Comparison of ENCODE assay signal across 8 mouse cellular contexts in genomic region chr9:30844079-30844563, GRCm38 (mm10).
DNase-seq lines count a peak whose midpoint lies in the region; ATAC-seq and TF ChIP-seq lines count a peak whose summit lies in the region.
"Had no signal": no experiment of that assay in that cellular context is flagged by ENCODE, and none has a peak within 500 bp of the region (broad histone marks: within the 10 kb centered on the region; RNA-seq: fewer than 3 reads in every experiment).

No protein-coding gene starts in this region.

- H3K27ac ChIP-seq in liver, adult 2 months (replicated peaks; ENCODE audit: insufficient read depth, low read depth, low read length): no peak overlapping the region
- no peak overlapping the region for H3K27ac ChIP-seq in liver, embryonic 12.5 days
- H3K27ac ChIP-seq in embryonic facial prominence, embryonic 10.5 days (replicated peaks): 0 out of 2 replicates have a peak overlapping the region, but pooled peaks have one; percentile 19
- H3K27ac ChIP-seq: macrophage had no signal

- TF ChIP-seq CTCF in liver, adult 2 months (IDR thresholded peaks at IDR 0.05; ENCODE audit: low read depth, low read length): no peak

- H3K9me3 ChIP-seq in liver, embryonic 12.5 days (replicated peaks): no peaks in the 10 kb centered on the region
- no peaks in the 10 kb centered on the region for H3K9me3 ChIP-seq in embryonic facial prominence, embryonic 10.5 days

- no peaks in the 10 kb centered on the region for H3K36me3 ChIP-seq in liver, adult 2 months (ENCODE audit: control insufficient read depth, insufficient read depth, low read length)
- no peaks in the 10 kb centered on the region for H3K36me3 ChIP-seq in liver, embryonic 12.5 days
- H3K36me3 ChIP-seq in embryonic facial prominence, embryonic 10.5 days (replicated peaks): no peaks in the 10 kb centered on the region

- H3K4me1 ChIP-seq in liver, adult 2 months (ENCODE audit: control insufficient read depth, insufficient read depth, low read length): peaks cover 3% of the 10 kb centered on the region; the same call in 1 of the 2 replicates
- no peaks in the 10 kb centered on the region for H3K4me1 ChIP-seq in liver, embryonic 12.5 days
- peaks cover 14% of the 10 kb centered on the region for H3K4me1 ChIP-seq in embryonic facial prominence, embryonic 10.5 days

- ATAC-seq in liver, embryonic 12.5 days: no peak
- no peak for ATAC-seq in erythroblast, adult 5-6 weeks (replicated peaks; ENCODE audit: low FRiP score, poor library complexity, severe bottlenecking)

- TF ChIP-seq POLR2A in liver, adult 2 months (IDR thresholded peaks at IDR 0.05; ENCODE audit: extremely low read depth, insufficient read depth, low read length): no peak

- no peaks in the 10 kb centered on the region for H3K27me3 ChIP-seq in liver, adult 2 months (ENCODE audit: control insufficient read depth, insufficient read depth, low read length)
- no peaks in the 10 kb centered on the region for H3K27me3 ChIP-seq in liver, embryonic 12.5 days (replicated peaks)
- H3K27me3 ChIP-seq in embryonic facial prominence, embryonic 10.5 days (replicated peaks; ENCODE audit: low read depth, poor library complexity, severe bottlenecking): no peaks in the 10 kb centered on the region

- H3K79me2 ChIP-seq in liver, adult 2 months (ENCODE audit: control insufficient read depth, insufficient read depth, low read length): no peaks in the 10 kb centered on the region

- H3K4me2 ChIP-seq in liver, embryonic 12.5 days: no peak overlapping the region

- H3K4me3 ChIP-seq in liver, adult 2 months (ENCODE audit: insufficient read depth, low read depth, low read length): no peak overlapping the region
- no peak overlapping the region for H3K4me3 ChIP-seq in liver, embryonic 12.5 days
- H3K4me3 ChIP-seq in embryonic facial prominence, embryonic 10.5 days: no peak overlapping the region

- H3K9ac ChIP-seq in liver, adult 2 months (ENCODE audit: low read depth, low read length): no peak overlapping the region
- H3K9ac ChIP-seq in liver, embryonic 12.5 days: no peak overlapping the region

- DNase-seq in liver, adult 2 months (ENCODE audit: extremely low read depth, low read depth, low spot score): peak; percentile 75
- peak; percentile 25 for DNase-seq in embryonic facial prominence, embryonic 10.5 days (ENCODE audit: low spot score)
- DNase-seq in heart, adult 9 months (ENCODE audit: low spot score in 2 of 2): peak; percentile 87 to 92
- peak; percentile 64 for DNase-seq in lung, postnatal 14 days
- DNase-seq in spleen, adult 18-20 months: no peak

- 14% methylated on average over 8 of the region's 8 CpGs for WGBS in liver, adult 2 months
- 60% methylated on average over 8 of the region's 8 CpGs for WGBS in liver, embryonic 12.5 days (ENCODE audit: insufficient replicate concordance)
- WGBS in embryonic facial prominence, embryonic 10.5 days: 77% methylated on average over 8 of the region's 8 CpGs

Comparison
In these comparisons a context has a peak if more than half of its experiments do, and no peak if none do; other contexts are left out.
1. DNase-seq: peak in liver, adult 2 months (single experiment), embryonic facial prominence, embryonic 10.5 days (single experiment), heart, adult 9 months (2 of 2) and lung, postnatal 14 days (single experiment); none in spleen, adult 18-20 months (0 of 2).